Mouse (Mus musculus): ENCODE measurements around the gene Ifitm2. TPM values are rescaled to one million over a fixed set of nuclear protein-coding genes. Genes with fewer than 3 reads are reported as not detected.

Gene Ifitm2
- polyA plus RNA-seq (2015; fragmentation: Illumina TruSeq; extraction: RNeasy Lipid Tissue Mini Kit (QIAGEN cat#74804); ENCODE audit: insufficient read depth, low read depth, low replicate concordance) = 171 TPM

DNA sequence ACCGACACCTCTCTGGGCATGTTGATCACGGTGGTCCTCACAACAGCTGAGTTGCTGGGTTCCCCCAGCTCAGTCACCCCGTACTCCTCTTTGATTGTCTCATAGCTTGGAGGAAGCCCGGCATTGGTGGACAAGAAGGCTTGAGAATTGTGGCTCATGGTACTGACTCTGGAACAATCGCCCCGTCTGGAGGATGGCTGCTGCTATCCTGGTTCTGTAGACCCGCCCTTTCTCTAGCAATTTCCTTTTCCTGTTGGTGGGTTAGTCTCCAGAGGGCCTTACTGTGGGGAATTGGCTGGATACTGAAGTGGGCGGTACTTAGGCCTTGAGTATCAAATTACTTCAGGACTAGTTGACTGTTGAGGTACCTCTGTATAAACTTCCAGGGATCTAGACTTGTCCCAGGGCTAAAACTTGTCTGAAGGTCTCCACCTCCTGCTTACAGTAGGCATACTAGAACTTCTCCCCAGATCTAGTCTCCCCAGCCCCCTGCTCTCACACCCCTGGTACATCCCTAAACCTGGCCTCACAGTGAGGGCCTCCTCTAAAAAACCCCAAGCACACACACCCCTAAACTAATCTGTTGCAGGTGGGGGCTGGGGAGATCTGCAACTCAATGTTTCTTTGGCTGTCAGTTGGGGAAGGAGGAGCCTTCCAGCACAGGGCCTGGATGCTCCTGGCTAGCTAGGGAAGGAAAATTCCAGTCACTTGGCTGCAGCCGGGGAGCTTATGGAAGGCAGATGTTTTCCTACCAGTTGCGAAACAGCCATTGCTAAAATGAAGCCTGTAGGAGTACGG lies at the start of gene Ifitm2, which contains the start of gene Gm45717:
Gene Ifitm2, minus strand, starts transcription at position 230 of the 798 bp plus-strand sequence.
Gene Gm45717, minus strand, starts transcription at position 180 of the 798 bp plus-strand sequence.

DNA sequence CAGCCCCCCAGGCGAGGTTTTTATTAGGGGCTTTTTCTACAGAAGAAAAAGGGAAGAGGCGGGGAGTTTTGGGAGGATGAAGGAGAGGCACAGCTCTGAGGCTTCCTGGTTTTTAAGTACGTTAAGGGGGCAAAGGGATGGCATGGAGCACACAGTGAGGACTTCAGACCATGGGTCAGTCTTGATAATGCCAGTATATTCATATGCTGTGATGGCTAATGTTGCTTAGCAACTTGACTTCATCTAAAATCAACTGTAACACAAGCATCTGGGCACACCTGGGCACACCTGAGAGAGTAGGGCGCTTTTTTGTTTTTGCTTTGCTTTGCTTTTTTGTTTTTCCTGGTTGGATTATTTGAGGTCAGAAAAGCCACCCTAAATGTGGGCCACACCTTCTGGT lies 11.1 kb upstream of the Ifitm2 start, which contains the start of gene Ifitm1:
Gene Ifitm1, plus strand, starts transcription at position 301 of the 400 bp plus-strand sequence.

DNA sequence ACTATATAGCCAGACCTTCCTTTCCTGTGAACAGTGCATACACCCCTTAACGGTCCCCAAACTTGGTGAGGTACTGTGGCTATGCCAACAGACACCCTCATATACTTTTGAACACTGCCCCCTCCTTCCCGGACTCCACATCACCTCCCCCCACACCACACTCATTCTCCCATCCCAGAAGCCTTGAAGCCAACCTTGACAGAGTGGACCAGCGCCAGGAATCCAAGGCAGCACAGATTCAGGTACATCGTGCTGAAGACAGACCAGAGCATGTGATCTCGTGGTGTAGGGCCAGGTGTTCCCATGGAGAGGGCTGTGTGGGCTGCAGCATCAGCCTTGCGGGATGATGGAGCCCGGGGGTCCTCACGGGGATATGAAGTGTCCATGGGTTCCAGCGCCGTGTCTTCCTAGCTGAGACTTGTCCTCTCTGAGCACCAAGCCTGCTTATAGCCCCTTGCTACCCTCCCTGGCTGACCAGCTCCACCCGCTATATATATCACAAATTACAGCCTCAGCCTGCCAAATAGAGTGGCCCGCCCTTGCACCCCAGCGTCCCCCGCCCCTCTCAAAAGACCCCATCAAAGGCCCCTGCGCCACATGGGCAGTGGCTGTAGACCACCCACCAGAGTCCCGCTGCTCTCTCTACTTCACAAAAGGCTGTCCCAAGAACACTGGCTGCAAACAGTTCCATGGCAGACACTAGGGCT lies 5.8 kb downstream of the Ifitm2 start, which contains the start of gene Ifitm5:
Gene Ifitm5, minus strand, starts transcription at position 468 of the 707 bp plus-strand sequence.

DNA sequence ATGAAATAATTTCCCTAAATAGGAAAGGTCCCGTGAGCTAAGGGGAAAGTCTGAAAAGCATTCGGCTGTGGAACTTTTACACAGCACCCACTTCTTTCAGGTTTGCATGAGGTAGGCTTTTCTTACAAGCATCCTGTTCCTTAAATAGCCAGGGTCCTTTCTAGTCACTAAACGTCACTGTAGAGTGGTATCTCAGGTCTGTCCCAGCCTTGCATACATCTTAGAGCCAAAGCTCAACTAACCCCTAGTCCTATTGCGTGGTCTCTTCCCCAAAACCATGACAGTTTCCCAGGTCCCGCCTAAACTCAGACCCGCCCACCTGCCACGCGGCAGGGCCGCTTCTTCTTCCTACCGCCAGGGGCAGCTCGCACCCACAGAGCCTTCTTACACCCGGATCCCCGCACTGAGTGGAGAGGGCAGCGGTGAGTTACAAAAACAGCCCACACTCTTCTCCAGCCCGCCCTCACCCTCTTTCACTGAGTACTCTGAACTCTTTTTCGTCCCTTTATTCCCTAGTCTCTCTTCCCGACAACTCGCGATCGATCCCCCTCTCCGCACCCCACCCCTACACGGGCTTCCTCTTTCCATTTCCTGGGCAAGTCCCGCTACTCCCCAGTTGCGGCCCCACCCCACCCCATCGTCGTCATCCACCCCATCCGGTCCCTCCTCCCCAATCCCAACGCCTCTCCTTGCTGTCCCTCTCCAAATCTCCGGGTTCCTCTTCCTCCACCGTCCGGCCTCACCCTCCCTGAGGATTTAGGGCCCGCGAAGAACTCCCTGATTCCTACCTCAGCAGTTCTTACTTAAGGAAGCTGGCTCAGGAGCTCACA lies 14.3 kb downstream of the Ifitm2 start, which contains the start of gene Pgghg:
Gene Pgghg, plus strand, starts transcription at position 170 of the 830 bp plus-strand sequence.

DNA sequence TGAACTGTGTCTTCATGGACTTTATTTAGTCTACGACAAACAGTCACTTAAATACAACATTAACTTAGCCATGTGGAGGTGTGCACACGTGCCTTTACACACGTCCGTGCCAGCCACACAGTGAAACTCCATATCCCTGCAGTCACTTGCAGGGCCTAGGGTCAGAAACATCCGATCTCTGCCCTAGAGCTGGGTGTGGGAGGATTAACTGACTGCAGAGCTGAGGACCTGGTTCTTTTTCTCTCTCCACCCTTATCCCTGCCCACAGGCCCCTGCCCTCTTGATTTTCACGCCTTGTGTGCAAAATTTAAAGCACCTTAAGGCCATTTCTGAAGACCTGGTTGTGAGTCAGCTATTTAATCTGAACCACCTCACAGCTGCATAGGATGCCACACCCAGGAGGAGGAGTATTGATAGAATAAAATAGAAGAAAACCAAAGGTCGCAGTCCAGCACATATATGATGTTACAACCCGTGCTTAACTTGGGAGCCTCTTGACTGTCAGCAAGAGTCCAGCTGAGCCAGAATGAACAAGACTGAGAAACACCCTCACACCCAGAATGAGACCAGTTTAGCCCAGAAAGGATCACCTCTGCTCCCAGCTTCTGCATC lies 35.3 kb downstream of the Ifitm2 start, which contains the start of gene Nlrp6:
Gene Nlrp6, plus strand, starts transcription at position 485 of the 612 bp plus-strand sequence.

Other genes with a start within 250 kb of the Ifitm2 start
- gene Cyp2e1, start 192.2 kb downstream of the Ifitm2 start, polyA plus RNA-seq (2015; fragmentation: Illumina TruSeq; extraction: RNeasy Lipid Tissue Mini Kit (QIAGEN cat#74804); ENCODE audit: insufficient read depth, low read depth, low replicate concordance) = 33.7 TPM
- not detected for gene Syce1, start 168.1 kb downstream of the Ifitm2 start, polyA plus RNA-seq (2015; fragmentation: Illumina TruSeq; extraction: RNeasy Lipid Tissue Mini Kit (QIAGEN cat#74804); ENCODE audit: insufficient read depth, low read depth, low replicate concordance)
- gene Zfp941, start 133.8 kb downstream of the Ifitm2 start, polyA plus RNA-seq (2015; fragmentation: Illumina TruSeq; extraction: RNeasy Lipid Tissue Mini Kit (QIAGEN cat#74804); ENCODE audit: insufficient read depth, low read depth, low replicate concordance) = 0.20 TPM
- gene Urah, start 121.0 kb downstream of the Ifitm2 start, polyA plus RNA-seq (2015; fragmentation: Illumina TruSeq; extraction: RNeasy Lipid Tissue Mini Kit (QIAGEN cat#74804); ENCODE audit: insufficient read depth, low read depth, low replicate concordance) = 11.2 TPM
- not detected for gene Scgb1c1, start 110.4 kb downstream of the Ifitm2 start, polyA plus RNA-seq (2015; fragmentation: Illumina TruSeq; extraction: RNeasy Lipid Tissue Mini Kit (QIAGEN cat#74804); ENCODE audit: insufficient read depth, low read depth, low replicate concordance)
- not detected for gene Odf3, start 108.2 kb downstream of the Ifitm2 start, polyA plus RNA-seq (2015; fragmentation: Illumina TruSeq; extraction: RNeasy Lipid Tissue Mini Kit (QIAGEN cat#74804); ENCODE audit: insufficient read depth, low read depth, low replicate concordance)
- gene Gm45785, start 99.7 kb downstream of the Ifitm2 start, polyA plus RNA-seq (2015; fragmentation: Illumina TruSeq; extraction: RNeasy Lipid Tissue Mini Kit (QIAGEN cat#74804); ENCODE audit: insufficient read depth, low read depth, low replicate concordance) = not detected
- gene Ric8a, start 99.0 kb downstream of the Ifitm2 start, polyA plus RNA-seq (2015; fragmentation: Illumina TruSeq; extraction: RNeasy Lipid Tissue Mini Kit (QIAGEN cat#74804); ENCODE audit: insufficient read depth, low read depth, low replicate concordance) = 22.5 TPM
- gene Bet1l, start 98.4 kb downstream of the Ifitm2 start, polyA plus RNA-seq (2015; fragmentation: Illumina TruSeq; extraction: RNeasy Lipid Tissue Mini Kit (QIAGEN cat#74804); ENCODE audit: insufficient read depth, low read depth, low replicate concordance) = 14.4 TPM
- 19.9 TPM for gene Psmd13, start 74.0 kb downstream of the Ifitm2 start, polyA plus RNA-seq (2015; fragmentation: Illumina TruSeq; extraction: RNeasy Lipid Tissue Mini Kit (QIAGEN cat#74804); ENCODE audit: insufficient read depth, low read depth, low replicate concordance)
- gene Sirt3, start 73.7 kb downstream of the Ifitm2 start, polyA plus RNA-seq (2015; fragmentation: Illumina TruSeq; extraction: RNeasy Lipid Tissue Mini Kit (QIAGEN cat#74804); ENCODE audit: insufficient read depth, low read depth, low replicate concordance) = 6.5 TPM
- 7.3 TPM for gene Cox8b, start 55.5 kb downstream of the Ifitm2 start, polyA plus RNA-seq (2015; fragmentation: Illumina TruSeq; extraction: RNeasy Lipid Tissue Mini Kit (QIAGEN cat#74804); ENCODE audit: insufficient read depth, low read depth, low replicate concordance)
- gene Nlrp6, start 35.1 kb downstream of the Ifitm2 start, polyA plus RNA-seq (2015; fragmentation: Illumina TruSeq; extraction: RNeasy Lipid Tissue Mini Kit (QIAGEN cat#74804); ENCODE audit: insufficient read depth, low read depth, low replicate concordance) = not detected
- gene Pgghg, start 14.6 kb downstream of the Ifitm2 start, polyA plus RNA-seq (2015; fragmentation: Illumina TruSeq; extraction: RNeasy Lipid Tissue Mini Kit (QIAGEN cat#74804); ENCODE audit: insufficient read depth, low read depth, low replicate concordance) = 7.4 TPM
- not detected for gene Ifitm5, start 5.7 kb downstream of the Ifitm2 start, polyA plus RNA-seq (2015; fragmentation: Illumina TruSeq; extraction: RNeasy Lipid Tissue Mini Kit (QIAGEN cat#74804); ENCODE audit: insufficient read depth, low read depth, low replicate concordance)
- gene Gm45717, start 50 bp downstream of the Ifitm2 start, polyA plus RNA-seq (2015; fragmentation: Illumina TruSeq; extraction: RNeasy Lipid Tissue Mini Kit (QIAGEN cat#74804); ENCODE audit: insufficient read depth, low read depth, low replicate concordance) = not detected
- gene Ifitm1, start 11.2 kb upstream of the Ifitm2 start, polyA plus RNA-seq (2015; fragmentation: Illumina TruSeq; extraction: RNeasy Lipid Tissue Mini Kit (QIAGEN cat#74804); ENCODE audit: insufficient read depth, low read depth, low replicate concordance) = 20.5 TPM
- gene Ifitm3, start 54.8 kb upstream of the Ifitm2 start, polyA plus RNA-seq (2015; fragmentation: Illumina TruSeq; extraction: RNeasy Lipid Tissue Mini Kit (QIAGEN cat#74804); ENCODE audit: insufficient read depth, low read depth, low replicate concordance) = 188 TPM
- not detected for gene Ifitm6, start 61.9 kb upstream of the Ifitm2 start, polyA plus RNA-seq (2015; fragmentation: Illumina TruSeq; extraction: RNeasy Lipid Tissue Mini Kit (QIAGEN cat#74804); ENCODE audit: insufficient read depth, low read depth, low replicate concordance)
- not detected for gene Gm17387, start 73.1 kb upstream of the Ifitm2 start, polyA plus RNA-seq (2015; fragmentation: Illumina TruSeq; extraction: RNeasy Lipid Tissue Mini Kit (QIAGEN cat#74804); ENCODE audit: insufficient read depth, low read depth, low replicate concordance)
- 0.26 TPM for gene B4galnt4, start 105.1 kb upstream of the Ifitm2 start, polyA plus RNA-seq (2015; fragmentation: Illumina TruSeq; extraction: RNeasy Lipid Tissue Mini Kit (QIAGEN cat#74804); ENCODE audit: insufficient read depth, low read depth, low replicate concordance)
- 12.4 TPM for gene Pkp3, start 122.2 kb upstream of the Ifitm2 start, polyA plus RNA-seq (2015; fragmentation: Illumina TruSeq; extraction: RNeasy Lipid Tissue Mini Kit (QIAGEN cat#74804); ENCODE audit: insufficient read depth, low read depth, low replicate concordance)
- gene Sigirr, start 144.6 kb upstream of the Ifitm2 start, polyA plus RNA-seq (2015; fragmentation: Illumina TruSeq; extraction: RNeasy Lipid Tissue Mini Kit (QIAGEN cat#74804); ENCODE audit: insufficient read depth, low read depth, low replicate concordance) = 8.7 TPM
- 0.35 TPM for gene Ano9, start 161.8 kb upstream of the Ifitm2 start, polyA plus RNA-seq (2015; fragmentation: Illumina TruSeq; extraction: RNeasy Lipid Tissue Mini Kit (QIAGEN cat#74804); ENCODE audit: insufficient read depth, low read depth, low replicate concordance)
- 4.1 TPM for gene Ptdss2, start 166.4 kb upstream of the Ifitm2 start, polyA plus RNA-seq (2015; fragmentation: Illumina TruSeq; extraction: RNeasy Lipid Tissue Mini Kit (QIAGEN cat#74804); ENCODE audit: insufficient read depth, low read depth, low replicate concordance)
- gene Rnh1, start 216.9 kb upstream of the Ifitm2 start, polyA plus RNA-seq (2015; fragmentation: Illumina TruSeq; extraction: RNeasy Lipid Tissue Mini Kit (QIAGEN cat#74804); ENCODE audit: insufficient read depth, low read depth, low replicate concordance) = 56.7 TPM
- gene Hras, start 238.0 kb upstream of the Ifitm2 start, polyA plus RNA-seq (2015; fragmentation: Illumina TruSeq; extraction: RNeasy Lipid Tissue Mini Kit (QIAGEN cat#74804); ENCODE audit: insufficient read depth, low read depth, low replicate concordance) = 22.7 TPM
- 1.4 TPM for gene Lrrc56, start 238.2 kb upstream of the Ifitm2 start, polyA plus RNA-seq (2015; fragmentation: Illumina TruSeq; extraction: RNeasy Lipid Tissue Mini Kit (QIAGEN cat#74804); ENCODE audit: insufficient read depth, low read depth, low replicate concordance)

Data from pancreas, adult 10 weeks (tissue).